Mouse (Mus musculus): ENCODE measurements around the gene Chd9.

The Chd9 gene

DNA sequence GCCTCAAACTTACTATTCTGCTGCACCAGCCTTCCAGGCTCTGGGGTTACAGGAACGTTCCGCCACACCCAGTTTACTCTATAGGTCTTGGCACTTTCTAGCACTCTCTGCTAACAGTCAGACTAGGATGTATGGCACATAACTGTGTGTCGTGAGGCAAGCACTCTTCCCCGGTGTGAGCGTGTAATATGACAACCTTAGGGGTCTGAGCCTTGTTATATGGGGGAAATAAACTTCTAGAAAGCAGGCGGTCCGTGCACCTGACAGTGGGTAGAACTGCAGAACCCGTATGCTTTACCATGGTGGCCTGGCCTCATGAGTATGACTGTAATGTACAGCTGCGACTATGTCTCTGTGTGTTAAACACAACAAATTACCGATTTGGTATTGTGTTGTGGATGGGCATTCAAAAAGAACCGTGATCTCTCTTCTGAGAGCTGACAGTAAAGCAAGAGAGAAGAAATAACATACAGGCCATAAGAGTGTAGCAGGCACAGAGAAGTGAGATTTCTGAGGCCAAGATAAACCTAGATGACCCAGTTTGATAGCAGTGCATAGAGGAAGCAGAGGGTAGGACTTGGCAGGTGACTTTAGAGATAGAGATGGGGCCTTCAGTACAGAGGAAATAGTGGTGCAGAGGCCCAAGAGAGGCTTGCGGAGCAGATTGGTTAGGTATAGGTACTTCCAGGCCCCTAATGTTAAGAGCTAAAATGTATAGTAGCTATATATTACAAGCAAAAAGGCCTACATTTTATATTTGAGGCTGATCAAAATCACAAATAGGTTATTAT is 249.1 kb downstream of the Chd9 start:
- in situ Hi-C loops (cut with MboI): no loop called here

- in situ Hi-C loops (cut with MboI): no loop called here
Measured at GRCm38 (mm10) chr8:91079678-91080077, 251.5 kb downstream of the Chd9 start.

GRCm38 (mm10) chr8:91081911-91082310 is 253.8 kb downstream of the Chd9 start:
- in situ Hi-C loops (cut with MboI): no loop called here

DNA sequence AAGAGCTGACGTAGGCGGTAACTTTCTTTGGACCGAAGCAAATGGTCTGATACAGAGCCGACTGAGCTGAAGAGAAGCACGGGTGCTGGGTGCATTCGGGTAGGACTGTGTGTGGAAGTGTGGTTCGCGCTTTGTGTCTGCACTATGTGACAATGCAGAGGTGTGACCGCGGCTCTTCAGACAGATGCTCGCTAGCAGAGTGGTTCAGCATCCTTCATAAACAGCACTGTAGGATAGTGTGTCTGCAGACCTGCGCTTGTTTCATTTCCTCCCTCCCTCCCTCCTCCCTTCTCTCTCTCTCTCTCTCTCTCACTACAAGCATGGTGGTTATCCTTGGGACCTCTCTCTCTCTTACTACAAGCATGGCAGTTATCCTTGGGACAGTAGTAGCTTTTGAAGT is 254.3 kb downstream of the Chd9 start:
- in situ Hi-C loops (cut with MboI): no loop called here

GRCm38 (mm10) chr8:91088452-91088851 is 260.3 kb downstream of the Chd9 start:
- in situ Hi-C loops (cut with MboI): no loop called here

DNA sequence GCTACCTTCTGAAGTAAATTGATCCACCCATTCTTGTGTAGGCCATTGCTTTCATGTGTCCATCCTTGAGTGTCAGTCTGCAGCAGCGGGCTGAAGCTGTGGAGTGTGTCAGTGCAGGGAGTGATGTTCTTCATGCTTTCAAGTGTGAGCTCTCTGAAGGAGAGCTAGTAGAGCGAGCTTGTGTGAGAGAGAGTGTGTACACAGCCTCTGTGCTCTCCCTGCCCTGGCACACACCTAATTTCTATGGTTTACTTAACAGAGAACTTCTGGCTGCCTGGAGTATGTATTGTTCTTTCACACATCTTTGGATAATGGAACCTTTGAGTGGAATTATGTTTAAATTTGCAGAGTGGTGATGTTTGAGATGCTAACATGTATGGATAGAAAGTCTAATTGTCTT is 261.4 kb downstream of the Chd9 start:
- in situ Hi-C loops (cut with MboI): no loop called here

DNA sequence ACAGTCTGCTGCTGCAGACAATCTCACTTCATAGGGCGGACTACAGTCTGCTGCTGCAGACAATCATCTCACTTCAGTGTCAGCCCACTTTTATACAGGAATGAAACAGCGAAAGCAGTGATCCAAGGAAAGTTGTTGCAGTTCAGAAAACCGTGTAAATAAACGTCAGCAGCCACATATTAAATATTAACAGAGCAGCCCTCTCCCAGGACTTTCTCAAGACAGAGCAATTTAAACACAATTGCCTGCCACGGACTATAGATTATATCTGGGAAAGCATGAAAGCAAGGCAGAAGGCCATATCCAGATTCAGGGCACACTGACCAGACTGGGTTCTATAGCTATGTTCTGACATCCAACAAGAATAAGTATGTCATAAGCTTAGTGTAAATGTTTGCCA is 266.0 kb downstream of the Chd9 start:
- in situ Hi-C loops (cut with MboI): no loop called here

DNA sequence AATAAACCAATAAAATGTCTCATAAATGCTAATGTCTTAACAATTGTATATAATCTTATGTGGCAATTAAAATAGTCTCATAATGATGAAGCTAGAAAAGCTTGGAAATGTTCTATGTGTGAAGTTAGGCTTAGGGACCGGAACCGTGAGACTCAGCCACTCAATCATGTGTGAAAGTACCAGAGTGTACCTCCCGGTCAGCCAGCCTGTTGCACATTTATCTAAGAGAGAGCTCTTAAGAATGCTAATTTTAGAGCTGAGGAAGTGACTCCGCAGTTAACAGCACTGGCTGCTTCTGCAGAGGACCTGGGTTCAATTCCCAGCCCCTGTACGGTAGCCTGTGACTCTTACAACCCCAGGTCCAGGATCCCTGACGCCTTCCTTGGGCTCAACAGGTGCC is 270.0 kb downstream of the Chd9 start:
- in situ Hi-C loops (cut with MboI): no loop called here

Data from mature B cell (primary cell).